In the genomic region with DNA sequence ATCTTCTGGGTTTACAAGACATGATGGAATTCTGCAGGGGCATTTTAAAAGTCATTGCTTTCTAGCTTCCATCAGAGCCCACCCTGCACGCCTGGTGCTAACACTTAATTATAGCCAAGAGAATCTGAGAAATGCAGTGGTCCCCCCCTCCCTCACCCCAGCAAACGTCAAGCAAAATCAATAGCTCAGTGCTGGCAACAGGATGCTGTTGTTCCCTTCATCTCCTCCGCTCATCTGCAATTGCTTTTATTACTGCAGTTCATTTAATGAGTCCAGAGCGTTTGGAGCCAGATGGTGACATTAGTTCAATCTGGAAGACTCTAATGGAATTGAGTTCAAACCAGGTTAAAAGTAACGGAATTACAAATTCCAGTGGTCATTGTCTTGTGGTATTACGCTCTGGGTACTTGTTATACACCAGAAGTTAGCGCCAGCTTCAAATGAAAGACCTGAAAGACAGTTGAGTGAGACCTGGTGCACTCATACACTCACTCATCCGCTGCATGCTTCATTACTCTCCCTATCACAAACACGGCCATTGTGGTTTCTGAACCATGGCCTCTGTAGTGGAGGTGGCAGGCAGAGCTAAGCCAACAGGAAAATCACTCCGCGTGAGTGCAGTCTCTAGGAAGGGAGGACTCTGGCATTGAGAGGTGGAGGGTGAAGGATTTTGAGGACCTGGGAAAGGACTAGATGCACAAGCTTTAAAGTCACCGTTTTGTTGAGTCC, we compare ENCODE assay signal across 13 mouse cellular contexts. TPM values are rescaled to one million over a fixed set of nuclear protein-coding genes. Genes with fewer than 3 reads are reported as not detected.
DNase-seq lines count a peak whose midpoint lies in the region; ATAC-seq and TF ChIP-seq lines count a peak whose summit lies in the region.
"Had no signal": no experiment of that assay in that cellular context is flagged by ENCODE, and none has a peak within 500 bp of the region (broad histone marks: within the 10 kb centered on the region; RNA-seq: fewer than 3 reads in every experiment).

No protein-coding gene starts in this region.

- no peak for ATAC-seq in intestine, embryonic 16.5 days
- ATAC-seq in intestine, embryonic 15.5 days = no peak
- ATAC-seq in hindbrain, embryonic 14.5 days (ENCODE audit: low FRiP score) = peak; percentile 27; the same call in 1 of the 2 replicates
- no peak for ATAC-seq in midbrain, postnatal 0 days (ENCODE audit: low FRiP score)
- ATAC-seq: CD4-positive, CD25-positive, alpha-beta regulatory T cell, adult 4 months; forebrain, embryonic 15.5 days had no signal

- H3K27me3 ChIP-seq in intestine, embryonic 16.5 days (replicated peaks; ENCODE audit: control insufficient read depth, insufficient read depth, low read length) = no peaks in the 10 kb centered on the region
- H3K27me3 ChIP-seq in intestine, embryonic 15.5 days (replicated peaks) = no peaks in the 10 kb centered on the region
- H3K27me3 ChIP-seq in hindbrain, embryonic 14.5 days (ENCODE audit: control insufficient read depth, insufficient read depth, low read length) = no peaks in the 10 kb centered on the region
- no peaks in the 10 kb centered on the region for H3K27me3 ChIP-seq in midbrain, postnatal 0 days (ENCODE audit: insufficient read depth, low read length)
- H3K27me3 ChIP-seq: forebrain, embryonic 15.5 days had no signal

- H3K4me2 ChIP-seq in intestine, embryonic 16.5 days (ENCODE audit: low read depth, low read length) = no peak overlapping the region
- no peak overlapping the region for H3K4me2 ChIP-seq in intestine, embryonic 15.5 days (replicated peaks)
- no peak overlapping the region for H3K4me2 ChIP-seq in hindbrain, embryonic 14.5 days (replicated peaks)
- H3K4me2 ChIP-seq in midbrain, postnatal 0 days (ENCODE audit: low read depth, low read length, poor library complexity, severe bottlenecking) = no peak overlapping the region
- H3K4me2 ChIP-seq: forebrain, embryonic 15.5 days; limb, embryonic 13.5 days had no signal

- WGBS in intestine, embryonic 16.5 days = 58% methylated on average over 12 of the region's 12 CpGs
- WGBS in intestine, embryonic 15.5 days = 56% methylated on average over 12 of the region's 12 CpGs
- 49% methylated on average over 12 of the region's 12 CpGs for WGBS in hindbrain, embryonic 14.5 days
- 52% methylated on average over 12 of the region's 12 CpGs for WGBS in midbrain, postnatal 0 days

- DNase-seq in hindbrain, embryonic 14.5 days (ENCODE audit: low spot score) = no peak
- DNase-seq in kidney, postnatal 25 days = peak; percentile 24 to 57
- peak; percentile 35 for DNase-seq in midbrain, postnatal 0 days (ENCODE audit: low spot score)
- DNase-seq in right cerebral cortex, adult 2 months (ENCODE audit: low spot score in 2 of 2) = no peak
- DNase-seq in heart, postnatal 36 days = no peak
- DNase-seq: adrenal gland, postnatal 10 days had no signal

- no peaks in the 10 kb centered on the region for H3K36me3 ChIP-seq in intestine, embryonic 16.5 days (ENCODE audit: control insufficient read depth, insufficient read depth, low read length)
- no peaks in the 10 kb centered on the region for H3K36me3 ChIP-seq in intestine, embryonic 15.5 days
- H3K36me3 ChIP-seq in hindbrain, embryonic 14.5 days (replicated peaks; ENCODE audit: control insufficient read depth, insufficient read depth) = no peaks in the 10 kb centered on the region
- H3K36me3 ChIP-seq in midbrain, postnatal 0 days (ENCODE audit: insufficient read depth, low read length) = no peaks in the 10 kb centered on the region
- H3K36me3 ChIP-seq: forebrain, embryonic 15.5 days; heart, embryonic 10.5 days; limb, embryonic 13.5 days had no signal

- no peaks in the 10 kb centered on the region for H3K9me3 ChIP-seq in intestine, embryonic 16.5 days (ENCODE audit: control insufficient read depth, low read length)
- no peaks in the 10 kb centered on the region for H3K9me3 ChIP-seq in intestine, embryonic 15.5 days
- H3K9me3 ChIP-seq in hindbrain, embryonic 14.5 days (ENCODE audit: control insufficient read depth, low read length) = no peaks in the 10 kb centered on the region
- H3K9me3 ChIP-seq in midbrain, postnatal 0 days (ENCODE audit: low read length) = no peaks in the 10 kb centered on the region
- H3K9me3 ChIP-seq: forebrain, embryonic 15.5 days; heart, embryonic 10.5 days; limb, embryonic 13.5 days had no signal

- intact Hi-C loops in heart, postnatal 36 days (cut with DNase I) = no loop called here

- peaks cover 13% of the 10 kb centered on the region for H3K4me1 ChIP-seq in intestine, embryonic 16.5 days (ENCODE audit: control insufficient read depth, insufficient read depth, low read length)
- H3K4me1 ChIP-seq in intestine, embryonic 15.5 days (replicated peaks) = peaks cover 5% of the 10 kb centered on the region
- peaks cover 18% of the 10 kb centered on the region; the same call in 1 of the 2 replicates for H3K4me1 ChIP-seq in hindbrain, embryonic 14.5 days (replicated peaks; ENCODE audit: control insufficient read depth, insufficient read depth, low read length)
- H3K4me1 ChIP-seq in midbrain, postnatal 0 days (ENCODE audit: insufficient read depth, low read length) = no peaks in the 10 kb centered on the region
- H3K4me1 ChIP-seq: forebrain, embryonic 15.5 days; heart, embryonic 10.5 days had no signal

- H3K4me3 ChIP-seq in intestine, embryonic 16.5 days (ENCODE audit: low read length) = no peak overlapping the region
- H3K4me3 ChIP-seq in intestine, embryonic 15.5 days (replicated peaks) = no peak overlapping the region
- no peak overlapping the region for H3K4me3 ChIP-seq in hindbrain, embryonic 14.5 days (replicated peaks; ENCODE audit: low read length)
- H3K4me3 ChIP-seq in midbrain, postnatal 0 days (ENCODE audit: low read depth, low read length) = no peak overlapping the region
- H3K4me3 ChIP-seq: forebrain, embryonic 15.5 days; heart, embryonic 10.5 days; limb, embryonic 13.5 days had no signal

- H3K9ac ChIP-seq in intestine, embryonic 16.5 days (ENCODE audit: low read depth, low read length) = no peak overlapping the region
- no peak overlapping the region for H3K9ac ChIP-seq in intestine, embryonic 15.5 days
- H3K9ac ChIP-seq in hindbrain, embryonic 14.5 days = no peak overlapping the region
- no peak overlapping the region for H3K9ac ChIP-seq in midbrain, postnatal 0 days (replicated peaks; ENCODE audit: low read length, poor library complexity, severe bottlenecking)
- H3K9ac ChIP-seq: forebrain, embryonic 15.5 days; limb, embryonic 13.5 days had no signal

- 0 out of 2 replicates have a peak overlapping the region, but pooled peaks have one; percentile 46 for H3K27ac ChIP-seq in intestine, embryonic 16.5 days (ENCODE audit: low read length)
- H3K27ac ChIP-seq in intestine, embryonic 15.5 days = no peak overlapping the region
- peak overlapping the region; percentile 21; the same call in 1 of the 2 replicates for H3K27ac ChIP-seq in hindbrain, embryonic 14.5 days
- 0 out of 2 replicates have a peak overlapping the region, but pooled peaks have one; percentile 38 for H3K27ac ChIP-seq in midbrain, postnatal 0 days (ENCODE audit: low read depth, low read length)
- H3K27ac ChIP-seq: forebrain, embryonic 15.5 days; heart, embryonic 10.5 days; limb, embryonic 13.5 days had no signal

- TF ChIP-seq CTCF in midbrain, postnatal 0 days (IDR thresholded peaks at IDR 0.05) = no peak

RNA-seq across cellular contexts. Expression of a gene that starts 0.5 kb away (rescaled TPM):
- 18.2 and 19.7 TPM in 2 replicates for polyA plus RNA-seq in intestine, embryonic 16.5 days (2015; fragmentation: Nextera tagmentation; extraction: Ambion mirVana)
- polyA plus RNA-seq in intestine, embryonic 15.5 days (2015; fragmentation: Nextera tagmentation; extraction: Ambion mirVana) = 9.5 and 11.6 TPM in 2 replicates
- polyA plus RNA-seq in hindbrain, embryonic 14.5 days (2014; fragmentation: Nextera tagmentation; extraction: Ambion mirVana) = 0.64 TPM in 1 of 2 replicates, not detected in the other
- 2.8 TPM in 1 of 2 replicates, not detected in the other for total RNA-seq in midbrain, postnatal 0 days (2014; rRNA removed)
- polyA plus RNA-seq in midbrain, postnatal 0 days (2015; fragmentation: Nextera tagmentation; extraction: Ambion mirVana) = 1.3 and 2.4 TPM in 2 replicates
- not detected for total RNA-seq in heart, postnatal 36 days (2021)
- total RNA-seq: megakaryocyte-erythroid progenitor cell, adult 5-6 weeks had no signal
- polyA plus RNA-seq: CD4-positive, CD25-positive, alpha-beta regulatory T cell, adult 4 months; forebrain, embryonic 15.5 days; limb, embryonic 13.5 days had no signal

Comparison
In these comparisons a context has a peak if more than half of its experiments do, and no peak if none do; other contexts are left out.
1. DNase-seq: peak in kidney, postnatal 25 days (2 of 2) and midbrain, postnatal 0 days (single experiment); none in hindbrain, embryonic 14.5 days (single experiment), right cerebral cortex, adult 2 months (0 of 2) and heart, postnatal 36 days (0 of 2).